Mouse (Mus musculus) small intestine, adult 2 months (tissue): ENCODE data around the gene Epb41l2. TPM values are rescaled to one million over a fixed set of nuclear protein-coding genes. Genes with fewer than 3 reads are reported as not detected.

ENCODE experiments used
- H3K27ac ChIP-seq: fragments of 200-500 bp; 2 replicates; pipeline ENCODE4 v1.5.1; 2012; ENCODE audit warnings: low read depth, low read length, control low read depth, inconsistent platforms; ENCODE audit not compliant: insufficient read depth
- H3K27me3 ChIP-seq: fragments of 200-500 bp; 2 replicates; pipeline ENCODE4 v1.6.1; 2012; ENCODE audit warnings: mild to moderate bottlenecking, moderate library complexity, low read length, inconsistent platforms; ENCODE audit not compliant: control insufficient read depth, insufficient read depth
- H3K36me3 ChIP-seq: fragments of 200-500 bp; 2 replicates; pipeline ENCODE4 v1.6.1; 2012; ENCODE audit warnings: mild to moderate bottlenecking, low read length, control low read depth, inconsistent platforms; ENCODE audit not compliant: control insufficient read depth, insufficient read depth
- H3K4me1 ChIP-seq: fragments of 200-500 bp; 2 replicates; pipeline ENCODE4 v1.6.1; 2012; ENCODE audit warnings: low read length, inconsistent platforms, mixed read lengths; ENCODE audit not compliant: control insufficient read depth, insufficient read depth, insufficient read length
- H3K4me3 ChIP-seq: fragments of 200-500 bp; 2 replicates; pipeline ENCODE4 v1.5.1; 2012; ENCODE audit warnings: low read depth, mild to moderate bottlenecking, control low read depth, inconsistent platforms, low read length, moderate library complexity
- CTCF ChIP-seq: fragments of 200-500 bp; IDR thresholded peaks from 2 replicates; pipeline ENCODE4 v1.5.1; 2012; ENCODE audit warnings: low read depth, mild to moderate bottlenecking, control low read depth, inconsistent platforms, low read length, moderate library complexity, mixed read lengths; ENCODE audit not compliant: insufficient replicate concordance, insufficient read length; ENCODE audit errors: extremely low read depth
- POLR2A ChIP-seq: fragments of 200-500 bp; IDR thresholded peaks from 2 replicates; pipeline ENCODE4 v1.6.1; 2012; ENCODE audit warnings: low read depth, mild to moderate bottlenecking, control low read depth, inconsistent platforms, low read length, moderate library complexity
- WGBS: fragments of 180-500 bp; shearing (Covaris S2); methylation state at CpG from one replicate; pipeline ENCODE4 v1.1.7; 2018; 5-methylcytosine and 5-hydroxymethylcytosine counted together
- polyA plus RNA-seq: library from polyadenylated mRNA; depleted of rRNA; stranded (reverse); fragments of >200 nt; gene quantifications from 2 replicates; pipeline ENCODE4 v1.2.3, GENCODE M21; 2012

Epb41l2 gene
- polyA plus RNA-seq, 1 experiment, result 18.2 TPM

DNA sequence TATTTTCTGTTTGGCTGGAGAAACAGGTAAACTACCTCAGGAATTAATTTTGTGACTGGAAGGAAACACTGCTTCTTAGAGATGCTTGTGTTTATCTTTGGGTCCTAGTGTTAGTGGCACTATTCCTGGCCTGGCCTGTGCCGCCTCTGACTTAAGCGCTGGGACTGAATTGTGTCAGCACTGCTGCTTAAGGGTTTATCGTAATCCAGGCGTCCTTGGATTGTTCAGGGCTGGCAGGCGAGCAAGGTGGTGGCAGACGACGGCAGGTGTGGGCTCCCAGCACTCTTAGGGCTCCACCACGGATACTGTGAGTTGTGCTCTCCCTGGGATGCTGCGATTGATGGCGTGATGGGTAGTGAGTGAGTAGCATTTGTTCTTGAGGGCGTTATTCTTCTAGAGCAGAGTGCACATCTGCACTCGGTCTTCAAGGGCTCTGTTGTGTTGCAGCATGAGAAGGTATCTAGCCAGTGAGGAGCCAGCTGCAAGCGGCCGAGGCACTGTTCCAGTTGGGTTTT, 48.6 kb downstream of the Epb41l2 start:
- H3K4me1 ChIP-seq, result no peaks in the 10 kb centered on the region
- no peaks in the 10 kb centered on the region for H3K27me3 ChIP-seq
- TF ChIP-seq CTCF (no peak), POLR2A (no peak)
- H3K4me3 ChIP-seq, result no peak overlapping the region
- WGBS, result 78% methylated on average over 14 of the region's 14 CpGs
- no peak overlapping the region for H3K27ac ChIP-seq
- no peaks in the 10 kb centered on the region for H3K36me3 ChIP-seq

GRCm38 (mm10) chr10:25411836-25412373, 52.3 kb downstream of the Epb41l2 start:
- 79% methylated on average over 6 of the region's 6 CpGs for WGBS
- Histone ChIP-seq H3K4me3 (no peak overlapping the region), H3K27ac (no peak overlapping the region)

GRCm38 (mm10) chr10:25415188-25415717, 55.7 kb downstream of the Epb41l2 start:
- Histone ChIP-seq H3K4me1 (no peaks in the 10 kb centered on the region), H3K36me3 (no peaks in the 10 kb centered on the region), H3K27ac (no peak overlapping the region), H3K27me3 (no peaks in the 10 kb centered on the region), H3K4me3 (no peak overlapping the region)
- 77% methylated on average over 7 of the region's 7 CpGs for WGBS
- TF ChIP-seq CTCF (peak; percentile 49; the same call in 1 of the 2 replicates), POLR2A (no peak)

More at GRCm38 (mm10) chr10:25411836-25412373, 52.3 kb downstream of the Epb41l2 start:
- no peaks in the 10 kb centered on the region for H3K27me3 ChIP-seq
- H3K36me3 ChIP-seq, result no peaks in the 10 kb centered on the region
- no peaks in the 10 kb centered on the region for H3K4me1 ChIP-seq
- TF ChIP-seq POLR2A, result no peak

- H3K27ac ChIP-seq, result no peak overlapping the region
- H3K4me1 ChIP-seq, result no peaks in the 10 kb centered on the region
- H3K36me3 ChIP-seq, result no peaks in the 10 kb centered on the region
- 73% methylated on average over 5 of the region's 5 CpGs for WGBS
- H3K4me3 ChIP-seq, result no peak overlapping the region
- TF ChIP-seq POLR2A, result no peak
- TF ChIP-seq CTCF, result no peak
- no peaks in the 10 kb centered on the region for H3K27me3 ChIP-seq
These were observed 57.1 kb downstream of the Epb41l2 start for GRCm38 (mm10) chr10:25416696-25417095.

GRCm38 (mm10) chr10:25426058-25426457, 66.5 kb downstream of the Epb41l2 start:
- H3K27ac ChIP-seq, result peak overlapping the region; percentile 66
- no peak for TF ChIP-seq POLR2A
- no peak for TF ChIP-seq CTCF
- H3K4me3 ChIP-seq, result no peak overlapping the region
- 26% methylated on average over 1 of the region's 1 CpGs for WGBS
- peaks cover 24% of the 10 kb centered on the region; the same call in 1 of the 2 replicates for H3K4me1 ChIP-seq
- H3K27me3 ChIP-seq, result no peaks in the 10 kb centered on the region
- H3K36me3 ChIP-seq, result no peaks in the 10 kb centered on the region

DNA sequence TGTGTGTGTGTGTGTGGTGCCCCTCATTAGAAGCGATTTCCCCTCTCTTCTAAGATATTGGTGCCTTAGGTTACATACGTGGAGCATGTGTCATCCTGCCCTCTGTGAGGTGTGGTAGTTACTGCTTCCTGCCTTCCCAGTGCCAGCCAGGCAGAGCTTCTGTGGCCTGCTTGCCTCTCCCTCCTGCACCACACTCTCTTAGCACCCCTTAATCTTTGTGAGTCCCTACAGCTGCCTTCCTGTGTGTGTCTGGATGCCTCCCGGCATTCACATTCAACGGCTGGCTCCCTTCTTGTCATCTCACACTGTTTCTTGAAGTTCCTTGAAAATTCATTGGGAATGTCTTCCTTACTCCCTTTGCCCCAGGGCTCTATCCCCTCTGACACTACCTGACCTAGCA, 67.2 kb downstream of the Epb41l2 start:
- Histone ChIP-seq H3K27ac (peak overlapping the region; percentile 77), H3K4me1 (peaks cover 24% of the 10 kb centered on the region; the same call in 1 of the 2 replicates), H3K4me3 (no peak overlapping the region), H3K36me3 (no peaks in the 10 kb centered on the region), H3K27me3 (no peaks in the 10 kb centered on the region)
- WGBS, result 22% methylated on average over 4 of the region's 4 CpGs
- no peak for TF ChIP-seq CTCF
- no peak for TF ChIP-seq POLR2A

GRCm38 (mm10) chr10:25427523-25427922, 67.9 kb downstream of the Epb41l2 start:
- WGBS, result 18% methylated on average over 7 of the region's 7 CpGs
- H3K27ac ChIP-seq, result peak overlapping the region; percentile 77

GRCm38 (mm10) chr10:25428658-25429057, 69.1 kb downstream of the Epb41l2 start:
- Histone ChIP-seq H3K27me3 (no peaks in the 10 kb centered on the region), H3K4me1 (peaks cover 32% of the 10 kb centered on the region; the same call in 1 of the 2 replicates), H3K36me3 (no peaks in the 10 kb centered on the region), H3K4me3 (no peak overlapping the region), H3K27ac (no peak overlapping the region)
- TF ChIP-seq POLR2A (no peak), CTCF (no peak)
- whole genome bisulfite sequencing, result 90% methylated on average over 5 of the region's 5 CpGs

More at GRCm38 (mm10) chr10:25427523-25427922, 67.9 kb downstream of the Epb41l2 start:
- Histone ChIP-seq H3K4me1 (peaks cover 28% of the 10 kb centered on the region; the same call in 1 of the 2 replicates), H3K27me3 (no peaks in the 10 kb centered on the region), H3K36me3 (no peaks in the 10 kb centered on the region), H3K4me3 (no peak overlapping the region)
- TF ChIP-seq POLR2A, result no peak
- TF ChIP-seq CTCF, result no peak
